Mouse (Mus musculus) embryonic facial prominence, embryonic 12.5 days (tissue): ENCODE results near the gene Mrps27. TPM values are rescaled to one million over a fixed set of nuclear protein-coding genes. Genes with fewer than 3 reads are reported as not detected.

Source experiments
- ATAC-seq: fragments of 200-750 bp; cut with Nextera tagmentation; 2 replicates; pipeline ENCODE4 v1.8.0; 2017; ENCODE audit not compliant: insufficient number of reproducible peaks, insufficient read depth, low FRiP score, low TSS enrichment
- H3K27ac ChIP-seq: fragments of 300-500 bp; sonication (generic); 2 replicates; pipeline ENCODE4 v1.5.1; 2016; ENCODE audit warnings: mild to moderate bottlenecking
- H3K27me3 ChIP-seq: fragments of 300-500 bp; sonication (generic); 2 replicates; pipeline ENCODE4 v1.6.1; 2016; ENCODE audit warnings: mild to moderate bottlenecking, moderate library complexity
- H3K36me3 ChIP-seq: fragments of 300-500 bp; sonication (generic); 2 replicates; pipeline ENCODE4 v1.6.1; 2016; ENCODE audit warnings: mild to moderate bottlenecking
- H3K4me1 ChIP-seq: fragments of 300-500 bp; sonication (generic); 2 replicates; pipeline ENCODE4 v1.6.1; 2016
- H3K4me2 ChIP-seq: fragments of 300-500 bp; sonication (generic); replicated peaks from 2 replicates; pipeline ENCODE4 v1.6.1; 2016; ENCODE audit warnings: mild to moderate bottlenecking, moderate library complexity
- H3K4me3 ChIP-seq: fragments of 300-500 bp; sonication (generic); 2 replicates; pipeline ENCODE4 v1.5.1; 2016; ENCODE audit warnings: mild to moderate bottlenecking
- H3K9ac ChIP-seq: fragments of 300-500 bp; sonication (generic); 2 replicates; pipeline ENCODE4 v1.6.1; 2016; ENCODE audit warnings: mild to moderate bottlenecking, moderate library complexity
- H3K9me3 ChIP-seq: fragments of 300-500 bp; sonication (generic); 2 replicates; pipeline ENCODE4 v1.6.1; 2016; ENCODE audit warnings: mild to moderate bottlenecking, moderate library complexity
- WGBS: fragments of 180-500 bp; shearing (Covaris S2); methylation state at CpG from one replicate; pipeline ENCODE4 v1.1.7; 2016; 5-methylcytosine and 5-hydroxymethylcytosine counted together
- polyA plus RNA-seq: library from polyadenylated mRNA; unstranded; fragments of >200 nt; fragmentation: Nextera tagmentation; extraction: Ambion mirVana; gene quantifications from 2 replicates; pipeline ENCODE4 v1.2.1, GENCODE M21; 2016

The Mrps27 gene
- polyA plus RNA-seq, 1 experiment from 2014 or later, result 63.2 TPM

DNA sequence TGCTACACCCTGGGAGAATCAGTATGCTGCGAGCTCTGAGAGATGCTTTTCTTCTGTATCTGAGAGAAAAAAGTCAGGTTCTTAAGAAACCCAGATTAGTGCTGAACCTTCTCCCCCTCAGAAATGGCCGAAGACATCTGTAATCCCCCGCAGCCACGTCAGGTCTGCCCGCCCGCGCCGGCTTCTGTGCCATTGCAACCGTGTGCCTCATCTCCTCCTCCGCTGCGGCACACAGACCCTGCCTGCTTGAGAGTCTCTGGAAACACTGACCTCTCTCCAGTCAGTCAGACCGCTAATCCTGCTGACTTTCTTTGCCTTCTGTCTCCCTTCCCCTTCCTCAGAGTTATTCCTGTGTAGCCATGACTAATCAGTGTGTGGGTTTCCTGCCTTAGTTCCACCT, 50.9 kb downstream of the Mrps27 start:
- Histone ChIP-seq H3K27ac (peak overlapping the region; percentile 46), H3K4me2 (no peak overlapping the region), H3K4me1 (peaks cover 23% of the 10 kb centered on the region), H3K9me3 (no peaks in the 10 kb centered on the region), H3K4me3 (no peak overlapping the region), H3K9ac (no peak overlapping the region), H3K27me3 (no peaks in the 10 kb centered on the region), H3K36me3 (no peaks in the 10 kb centered on the region)
- 0 out of 2 replicates have a peak, but pooled peaks have one; percentile 18 for ATAC-seq
- WGBS, result 51% methylated on average over 12 of the region's 12 CpGs

- 65% methylated on average over 7 of the region's 7 CpGs for WGBS
- Histone ChIP-seq H3K4me1 (peaks cover 29% of the 10 kb centered on the region), H3K27me3 (no peaks in the 10 kb centered on the region), H3K27ac (no peak overlapping the region), H3K9me3 (no peaks in the 10 kb centered on the region), H3K4me2 (no peak overlapping the region), H3K4me3 (no peak overlapping the region), H3K36me3 (no peaks in the 10 kb centered on the region), H3K9ac (no peak overlapping the region)
- ATAC-seq, result no peak
These were observed 52.6 kb downstream of the Mrps27 start for GRCm38 (mm10) chr13:99397228-99397627.

DNA sequence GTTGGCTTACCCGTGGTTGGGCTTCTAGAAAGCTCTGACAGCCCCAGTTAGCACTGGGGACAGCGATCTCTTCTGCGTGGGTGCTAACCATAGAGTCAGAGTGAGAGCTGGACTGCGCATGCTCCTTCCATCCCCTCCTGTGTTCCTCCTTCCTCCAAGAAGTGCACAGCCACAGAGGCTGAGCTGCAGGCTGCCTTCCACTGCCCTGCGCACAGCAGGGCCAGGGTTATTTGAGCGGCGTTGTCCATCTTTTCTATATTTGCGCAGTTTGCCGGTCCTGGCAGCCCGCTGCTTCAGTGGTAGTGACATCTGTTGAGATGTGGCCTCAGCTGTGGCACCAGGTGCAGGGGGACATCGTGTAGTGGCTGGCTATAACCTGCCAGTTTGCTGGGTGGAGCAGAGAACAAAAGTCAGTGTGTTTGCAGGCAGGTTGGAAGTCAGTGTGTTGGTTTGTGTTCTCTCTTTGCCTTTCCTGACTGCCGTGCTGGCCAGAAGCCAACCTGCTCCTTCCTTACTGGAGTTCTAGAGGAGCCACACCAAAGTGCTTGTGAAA, 53.6 kb downstream of the Mrps27 start:
- H3K9me3 ChIP-seq, result no peaks in the 10 kb centered on the region
- H3K4me1 ChIP-seq, result peaks cover 29% of the 10 kb centered on the region
- no peak overlapping the region for H3K4me2 ChIP-seq
- H3K4me3 ChIP-seq, result no peak overlapping the region
- 85% methylated on average over 12 of the region's 12 CpGs for WGBS
- H3K27me3 ChIP-seq, result no peaks in the 10 kb centered on the region
- peak overlapping the region; percentile 27; the same call in 1 of the 2 replicates for H3K27ac ChIP-seq
- H3K9ac ChIP-seq, result no peak overlapping the region
- H3K36me3 ChIP-seq, result no peaks in the 10 kb centered on the region
- no peak for ATAC-seq

GRCm38 (mm10) chr13:99399373-99399772, 54.8 kb downstream of the Mrps27 start:
- no peaks in the 10 kb centered on the region for H3K27me3 ChIP-seq
- no peak overlapping the region for H3K4me2 ChIP-seq
- H3K36me3 ChIP-seq, result no peaks in the 10 kb centered on the region
- peaks cover 29% of the 10 kb centered on the region for H3K4me1 ChIP-seq
- H3K4me3 ChIP-seq, result no peak overlapping the region
- ATAC-seq, result no peak
- 69% methylated on average over 4 of the region's 4 CpGs for WGBS
- H3K9ac ChIP-seq, result no peak overlapping the region
- no peak overlapping the region for H3K27ac ChIP-seq
- no peaks in the 10 kb centered on the region for H3K9me3 ChIP-seq

- no peaks in the 10 kb centered on the region for H3K27me3 ChIP-seq
- H3K27ac ChIP-seq, result no peak overlapping the region
- 51% methylated on average over 2 of the region's 2 CpGs for WGBS
- peaks cover 51% of the 10 kb centered on the region for H3K36me3 ChIP-seq
- no peak overlapping the region for H3K4me2 ChIP-seq
- H3K9me3 ChIP-seq, result no peaks in the 10 kb centered on the region
- peaks cover 20% of the 10 kb centered on the region for H3K4me1 ChIP-seq
- no peak overlapping the region for H3K9ac ChIP-seq
- no peak overlapping the region for H3K4me3 ChIP-seq
- no peak for ATAC-seq
These were observed 64.6 kb downstream of the Mrps27 start for GRCm38 (mm10) chr13:99409216-99409615.

DNA sequence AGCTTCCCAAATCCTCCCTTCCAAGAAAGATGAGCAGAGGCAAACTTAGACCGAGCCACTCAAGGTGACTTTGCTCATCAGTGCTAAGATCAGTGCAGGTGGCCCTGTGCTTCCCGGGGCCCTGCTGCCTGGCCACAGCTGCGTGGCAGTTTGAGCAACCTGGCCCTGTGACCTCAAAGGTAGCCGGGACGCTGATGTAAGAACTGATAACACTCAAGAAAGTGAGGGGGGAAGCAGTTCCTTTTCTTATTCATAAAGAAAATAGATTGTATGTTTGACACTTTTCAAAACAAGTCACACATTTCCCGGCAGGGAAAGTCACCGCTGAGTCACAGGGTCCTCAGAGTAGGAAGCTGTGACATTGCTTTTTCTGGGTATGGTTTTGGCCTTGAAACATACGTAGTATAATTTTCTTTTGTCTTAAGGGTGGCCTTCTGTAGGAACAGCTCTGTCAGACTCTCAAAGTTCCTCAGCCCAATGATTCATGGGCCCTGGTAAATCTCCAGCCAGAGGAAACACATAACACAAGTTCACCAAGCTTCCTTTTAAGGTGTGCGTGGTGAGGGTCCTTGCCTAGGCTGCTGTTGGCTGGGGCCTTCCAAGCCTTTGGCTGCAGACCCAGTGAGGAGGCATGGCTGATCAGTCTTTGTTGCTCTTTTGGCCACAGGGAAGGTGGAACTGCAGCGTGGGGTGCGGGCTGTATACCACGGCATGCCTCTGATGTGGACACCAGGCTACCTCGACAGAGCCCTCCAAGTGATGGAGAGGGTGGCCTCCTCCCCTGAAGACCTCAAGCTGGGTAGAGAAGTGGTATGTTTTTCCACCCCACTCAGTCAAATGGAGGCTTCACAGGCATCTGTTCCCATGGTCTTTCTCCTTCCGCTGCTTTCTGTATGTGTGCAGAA, 66.3 kb downstream of the Mrps27 start:
- WGBS, result 88% methylated on average over 14 of the region's 14 CpGs

DNA sequence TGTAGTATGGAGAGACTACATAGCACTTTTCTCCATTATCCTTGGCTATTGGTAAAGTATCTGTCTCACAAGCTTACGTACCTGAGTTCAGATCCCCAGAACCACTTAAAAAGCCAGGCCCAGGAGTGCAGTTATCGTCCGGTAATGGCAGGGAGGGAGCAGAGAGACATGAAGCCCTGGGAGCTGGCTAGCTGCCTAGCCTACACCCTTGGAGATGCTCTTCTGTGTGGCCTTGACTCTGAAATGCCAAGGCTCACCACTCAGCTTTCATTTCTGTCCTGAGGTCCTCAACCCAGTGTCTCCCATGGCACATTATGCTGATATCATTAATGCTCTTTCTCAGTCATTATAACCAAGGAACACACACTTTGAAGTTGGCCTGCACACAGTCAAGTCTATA, 67.2 kb downstream of the Mrps27 start:
- H3K9me3 ChIP-seq, result no peaks in the 10 kb centered on the region
- no peak overlapping the region for H3K27ac ChIP-seq
- H3K9ac ChIP-seq, result no peak overlapping the region
- H3K4me2 ChIP-seq, result no peak overlapping the region
- H3K4me3 ChIP-seq, result no peak overlapping the region
- 85% methylated on average over 3 of the region's 3 CpGs for WGBS
- no peak for ATAC-seq
- H3K27me3 ChIP-seq, result no peaks in the 10 kb centered on the region
- H3K36me3 ChIP-seq, result peaks cover 42% of the 10 kb centered on the region
- peaks cover 31% of the 10 kb centered on the region for H3K4me1 ChIP-seq

More for the DNA sequence above, 66.3 kb downstream of the Mrps27 start:
- H3K9me3 ChIP-seq, result no peaks in the 10 kb centered on the region
- H3K4me1 ChIP-seq, result peaks cover 31% of the 10 kb centered on the region
- no peak overlapping the region for H3K27ac ChIP-seq
- no peaks in the 10 kb centered on the region for H3K27me3 ChIP-seq
- ATAC-seq, result no peak
- no peak overlapping the region for H3K4me3 ChIP-seq
- peaks cover 47% of the 10 kb centered on the region for H3K36me3 ChIP-seq
- no peak overlapping the region for H3K9ac ChIP-seq
- H3K4me2 ChIP-seq, result no peak overlapping the region

GRCm38 (mm10) chr13:99412477-99413080, 68.0 kb downstream of the Mrps27 start:
- ATAC-seq, result no peak
- H3K4me2 ChIP-seq, result no peak overlapping the region
- H3K4me1 ChIP-seq, result peaks cover 31% of the 10 kb centered on the region
- H3K36me3 ChIP-seq, result peaks cover 38% of the 10 kb centered on the region
- H3K27me3 ChIP-seq, result no peaks in the 10 kb centered on the region
- H3K27ac ChIP-seq, result peak overlapping the region; percentile 61
- H3K9me3 ChIP-seq, result no peaks in the 10 kb centered on the region
- no peak overlapping the region for H3K4me3 ChIP-seq
- WGBS, result 56% methylated on average over 11 of the region's 11 CpGs
- no peak overlapping the region for H3K9ac ChIP-seq

GRCm38 (mm10) chr13:99413481-99414351, 69.1 kb downstream of the Mrps27 start:
- Histone ChIP-seq H3K9me3 (no peaks in the 10 kb centered on the region), H3K9ac (no peak overlapping the region), H3K4me3 (no peak overlapping the region), H3K4me2 (no peak overlapping the region), H3K27me3 (no peaks in the 10 kb centered on the region), H3K36me3 (peaks cover 38% of the 10 kb centered on the region), H3K27ac (peak overlapping the region; percentile 61), H3K4me1 (peaks cover 31% of the 10 kb centered on the region)
- 21% methylated on average over 13 of the region's 13 CpGs for WGBS
- ATAC-seq, result peak; percentile 85

- peak; percentile 58; the same call in 1 of the 2 replicates for ATAC-seq
- H3K27ac ChIP-seq, result peak overlapping the region; percentile 61
- H3K9ac ChIP-seq, result no peak overlapping the region
- H3K36me3 ChIP-seq, result peaks cover 38% of the 10 kb centered on the region
- no peak overlapping the region for H3K4me2 ChIP-seq
- no peak overlapping the region for H3K4me3 ChIP-seq
- no peaks in the 10 kb centered on the region for H3K27me3 ChIP-seq
- peaks cover 31% of the 10 kb centered on the region for H3K4me1 ChIP-seq
- 34% methylated on average over 10 of the region's 10 CpGs for WGBS
- no peaks in the 10 kb centered on the region for H3K9me3 ChIP-seq
These were observed 69.8 kb downstream of the Mrps27 start for GRCm38 (mm10) chr13:99414352-99414742.

GRCm38 (mm10) chr13:99416601-99417000, 72.0 kb downstream of the Mrps27 start:
- no peak overlapping the region for H3K9ac ChIP-seq
- no peak overlapping the region for H3K27ac ChIP-seq
- no peak overlapping the region for H3K4me2 ChIP-seq
- ATAC-seq, result no peak
- no peaks in the 10 kb centered on the region for H3K27me3 ChIP-seq
- H3K9me3 ChIP-seq, result no peaks in the 10 kb centered on the region
- H3K4me3 ChIP-seq, result no peak overlapping the region
- 85% methylated on average over 9 of the region's 9 CpGs for WGBS
- H3K4me1 ChIP-seq, result peaks cover 31% of the 10 kb centered on the region
- H3K36me3 ChIP-seq, result peaks cover 23% of the 10 kb centered on the region
